In the genomic region with DNA sequence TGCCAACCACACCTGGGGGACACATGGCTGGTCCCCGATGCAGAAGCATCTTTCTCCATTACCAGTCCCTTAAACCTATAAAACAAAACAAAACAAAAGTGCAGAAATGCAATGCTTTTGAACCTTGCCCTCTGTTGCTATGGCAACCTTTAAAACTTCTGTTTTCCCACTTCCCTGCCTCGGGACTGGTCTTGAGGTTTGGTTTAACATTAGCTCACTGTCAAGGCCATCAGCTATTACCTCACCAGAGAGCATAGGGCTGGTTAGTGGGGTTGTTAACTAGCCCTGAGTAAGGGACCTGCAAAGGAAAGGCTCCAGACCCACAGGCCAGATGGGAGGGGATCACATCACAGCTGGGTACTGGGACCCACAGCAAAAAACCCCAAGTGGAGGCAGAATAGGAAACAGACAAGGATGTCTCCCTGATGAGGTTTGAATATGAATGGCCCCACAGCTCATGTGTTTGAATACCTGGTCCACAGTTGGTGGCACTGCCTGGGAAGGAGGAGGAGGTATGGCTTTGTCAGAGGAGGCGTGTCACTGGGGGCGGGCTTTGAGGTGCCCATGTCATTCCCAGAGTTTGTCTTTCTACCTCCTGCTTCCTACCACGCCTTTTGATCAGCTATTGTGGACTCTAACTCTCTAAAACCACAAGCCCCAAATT, we compare ENCODE assay signal across 12 mouse cellular contexts. TPM values are rescaled to one million over a fixed set of nuclear protein-coding genes. Genes with fewer than 3 reads are reported as not detected.
A peak's percentile ranks its signal among the peaks of the same experiment; 100 is the strongest.
DNase-seq lines count a peak whose midpoint lies in the region; ATAC-seq and TF ChIP-seq lines count a peak whose summit lies in the region.
"Had no signal": no experiment of that assay in that cellular context is flagged by ENCODE, and none has a peak within 500 bp of the region (broad histone marks: within the 10 kb centered on the region; RNA-seq: fewer than 3 reads in every experiment).

No protein-coding gene starts in this region.

- TF ChIP-seq EP300 in liver, postnatal 0 days (IDR thresholded peaks at IDR 0.05; ENCODE audit: low read depth) = 0 out of 2 replicates have a peak, but pooled peaks have one; percentile 6

- ATAC-seq in liver, postnatal 0 days = peak; percentile 94
- ATAC-seq: lung, postnatal 0 days had no signal

- no peaks in the 10 kb centered on the region for H3K27me3 ChIP-seq in heart, embryonic 10.5 days (ENCODE audit: insufficient read depth, poor library complexity, severe bottlenecking)
- no peaks in the 10 kb centered on the region for H3K27me3 ChIP-seq in liver, postnatal 0 days (ENCODE audit: insufficient read depth, low read length)

- H3K9ac ChIP-seq in liver, postnatal 0 days (replicated peaks) = no peak overlapping the region

- H3K4me2 ChIP-seq in liver, postnatal 0 days (ENCODE audit: low read depth, low read length) = peak overlapping the region; percentile 48; the same call in 1 of the 2 replicates

- no peak overlapping the region for H3K4me3 ChIP-seq in heart, embryonic 10.5 days
- no peak overlapping the region for H3K4me3 ChIP-seq in liver, postnatal 0 days (ENCODE audit: low read depth, low read length)
- H3K4me3 ChIP-seq: erythroblast, embryonic 14.5 days had no signal

- no peaks in the 10 kb centered on the region for H3K9me3 ChIP-seq in heart, embryonic 10.5 days
- no peaks in the 10 kb centered on the region for H3K9me3 ChIP-seq in liver, postnatal 0 days (ENCODE audit: low read length)
- H3K9me3 ChIP-seq: G1E had no signal

- no peaks in the 10 kb centered on the region for H3K36me3 ChIP-seq in heart, embryonic 10.5 days
- no peaks in the 10 kb centered on the region; the same call in 1 of the 2 replicates for H3K36me3 ChIP-seq in liver, postnatal 0 days (replicated peaks; ENCODE audit: insufficient read depth, low read length)

- DNase-seq in heart, embryonic 10.5 days (ENCODE audit: low spot score) = peak; percentile 72
- DNase-seq in heart, adult 18-20 months = no peak
- peak; percentile 48 for DNase-seq in kidney, postnatal 10 days
- peak; percentile 59 for DNase-seq in liver, postnatal 0 days
- DNase-seq in adrenal gland, postnatal 4 days (ENCODE audit: low spot score in 2 of 2) = no peak
- no peak for DNase-seq in frontal cortex, postnatal 10 days (ENCODE audit: low spot score in 2 of 2)
- DNase-seq in urinary bladder, postnatal 25 days (ENCODE audit: low spot score) = no peak
- no peak for DNase-seq in thymus, postnatal 25 days
- DNase-seq: B cell, adult 2 months had no signal

- H3K27ac ChIP-seq in heart, embryonic 10.5 days = no peak overlapping the region
- H3K27ac ChIP-seq in liver, postnatal 0 days (ENCODE audit: low read depth) = peak overlapping the region; percentile 83

- H3K4me1 ChIP-seq in heart, embryonic 10.5 days = no peaks in the 10 kb centered on the region
- H3K4me1 ChIP-seq in liver, postnatal 0 days (ENCODE audit: insufficient read depth) = peaks cover 14% of the 10 kb centered on the region

- WGBS in heart, embryonic 10.5 days = 78% methylated on average over 5 of the region's 5 CpGs
- WGBS in liver, postnatal 0 days (ENCODE audit: insufficient replicate concordance) = 54% methylated on average over 5 of the region's 5 CpGs

- no peak for TF ChIP-seq CTCF in liver, postnatal 0 days (IDR thresholded peaks at IDR 0.05; ENCODE audit: low read depth)

RNA-seq across cellular contexts. Expression of gene Marveld2, which starts 14.4 kb away (rescaled TPM):
- polyA plus RNA-seq in heart, embryonic 10.5 days (2016; fragmentation: Nextera tagmentation; extraction: Ambion mirVana) = 3.7 and 5.3 TPM in 2 replicates
- total RNA-seq in heart, adult 18-20 months (2021) = under 1 TPM; 0.42 to 0.57 TPM
- polyA plus RNA-seq in liver, postnatal 0 days (2015; fragmentation: Nextera tagmentation; extraction: Ambion mirVana) = 8.6 and 9.4 TPM in 2 replicates
- total RNA-seq in adrenal gland, postnatal 4 days (2021) = 1 to 10 TPM; 2.6 to 4.4 TPM
- polyA plus RNA-seq: erythroblast, embryonic 14.5 days had no signal

RNA-seq across cellular contexts. Expression of gene Ak6, which starts 48.4 kb away (rescaled TPM):
- 271 and 304 TPM in 2 replicates for polyA plus RNA-seq in heart, embryonic 10.5 days (2016; fragmentation: Nextera tagmentation; extraction: Ambion mirVana)
- 10 to 100 TPM; 59.8 to 63.5 TPM for total RNA-seq in heart, adult 18-20 months (2021)
- polyA plus RNA-seq in liver, postnatal 0 days (2015; fragmentation: Nextera tagmentation; extraction: Ambion mirVana) = 120 and 123 TPM in 2 replicates
- total RNA-seq in adrenal gland, postnatal 4 days (2021) = 10 to 100 TPM; 90.4 to 92.4 TPM

RNA-seq across cellular contexts. Expression of gene Rad17, which starts 48.5 kb away (rescaled TPM):
- 24.1 and 25.6 TPM in 2 replicates for polyA plus RNA-seq in heart, embryonic 10.5 days (2016; fragmentation: Nextera tagmentation; extraction: Ambion mirVana)
- 10 to 100 TPM; 15.0 to 17.1 TPM for total RNA-seq in heart, adult 18-20 months (2021)
- polyA plus RNA-seq in liver, postnatal 0 days (2015; fragmentation: Nextera tagmentation; extraction: Ambion mirVana) = 9.2 and 10.5 TPM in 2 replicates
- total RNA-seq in adrenal gland, postnatal 4 days (2021) = 10 to 100 TPM; 21.6 to 22.0 TPM

RNA-seq across cellular contexts. Expression of gene Taf9, which starts 49.0 kb away (rescaled TPM):
- 12.4 and 12.8 TPM in 2 replicates for polyA plus RNA-seq in heart, embryonic 10.5 days (2016; fragmentation: Nextera tagmentation; extraction: Ambion mirVana)
- 10 to 100 TPM in 1 of 2 experiments, 1 to 10 TPM in 1; 9.6 to 18.1 TPM for total RNA-seq in heart, adult 18-20 months (2021)
- 17.7 and 20.1 TPM in 2 replicates for polyA plus RNA-seq in liver, postnatal 0 days (2015; fragmentation: Nextera tagmentation; extraction: Ambion mirVana)
- 10 to 100 TPM; 10.1 to 15.0 TPM for total RNA-seq in adrenal gland, postnatal 4 days (2021)

RNA-seq across cellular contexts. Expression of gene Ocln, which starts 49.9 kb away (rescaled TPM):
- polyA plus RNA-seq in heart, embryonic 10.5 days (2016; fragmentation: Nextera tagmentation; extraction: Ambion mirVana) = 1.7 and 4.8 TPM in 2 replicates
- total RNA-seq in heart, adult 18-20 months (2021) = under 1 TPM; 0.57 to 0.87 TPM
- 11.2 and 14.6 TPM in 2 replicates for polyA plus RNA-seq in liver, postnatal 0 days (2015; fragmentation: Nextera tagmentation; extraction: Ambion mirVana)
- 10 to 100 TPM; 16.1 to 18.5 TPM for total RNA-seq in adrenal gland, postnatal 4 days (2021)
- polyA plus RNA-seq: erythroblast, embryonic 14.5 days; G1E had no signal

Comparison
In these comparisons a context has a peak if more than half of its experiments do, and no peak if none do; other contexts are left out.
1. DNase-seq: peak in heart, embryonic 10.5 days (single experiment), kidney, postnatal 10 days (single experiment) and liver, postnatal 0 days (single experiment); none in heart, adult 18-20 months (0 of 2), adrenal gland, postnatal 4 days (0 of 2), frontal cortex, postnatal 10 days (0 of 2), urinary bladder, postnatal 25 days (single experiment) and thymus, postnatal 25 days (single experiment).